Mouse (Mus musculus) frontal cortex, adult 2 months (tissue): ENCODE data around the gene Olfr633. TPM values are rescaled to one million over a fixed set of nuclear protein-coding genes. Genes with fewer than 3 reads are reported as not detected.
"Not testable (repeated sequence)": the region's sequence is repeated elsewhere in the genome, so short reads cannot be mapped to it uniquely, and the experiment has no call there.

ENCODE experiments used
- DNase-seq, 2 experiments: peaks; one replicate each; pipeline ENCODE4 v3.0.0; 2022; ENCODE audit warnings: low spot score in 1 of 2; ENCODE audit errors: extremely low spot score in 1 of 2
- polyA plus RNA-seq: library from polyadenylated mRNA; depleted of rRNA; stranded (reverse); fragments of >200 nt; gene quantifications from 2 replicates; pipeline ENCODE4 v1.2.3, GENCODE M21; 2012; rRNA removed

The Olfr633 gene
- not detected in 2 replicates for polyA plus RNA-seq

DNA sequence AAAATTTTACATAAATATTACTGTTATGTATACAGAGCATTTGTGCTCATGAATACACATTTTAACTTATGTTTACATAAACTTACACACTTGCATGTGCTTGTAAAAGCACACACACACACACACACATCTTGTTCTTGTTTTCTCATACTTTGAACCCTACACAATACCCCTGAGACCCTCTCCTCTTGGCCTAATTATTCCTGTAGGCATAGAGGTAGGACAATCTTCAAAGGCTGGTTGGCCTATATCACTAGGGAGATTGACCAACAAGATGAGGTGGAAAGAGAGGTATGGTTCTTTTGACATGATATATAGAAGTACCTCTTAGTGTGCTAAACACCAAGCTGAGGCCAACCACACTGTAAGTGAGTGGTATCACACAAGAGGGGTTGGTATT, at the start of gene Olfr633:
Gene Olfr633 (plus strand): TSS at position 301 of the 400 bp plus-strand sequence.
- no peak for DNase-seq

DNA sequence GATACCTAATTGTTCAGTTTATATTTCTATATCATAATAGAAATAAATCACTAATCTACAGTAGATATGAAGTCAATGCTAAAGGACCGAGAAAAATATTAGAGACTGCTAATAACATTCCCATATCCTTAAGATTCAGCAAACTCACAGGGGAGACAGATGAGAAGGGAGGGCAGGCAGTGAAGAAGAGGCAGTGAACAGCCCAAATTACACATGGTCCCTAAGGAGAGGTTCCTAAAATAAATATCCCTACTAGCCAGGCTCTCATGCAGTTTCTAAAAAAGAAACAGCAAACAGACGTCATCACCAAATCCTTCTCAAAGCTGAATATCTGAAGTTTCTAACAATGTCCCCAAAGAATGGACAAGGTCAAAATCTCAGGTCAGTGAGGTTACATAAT, 41.0 kb upstream of the Olfr633 start, which contains the start of gene Olfr65:
Gene Olfr65 (plus strand): TSS at position 301 of the 400 bp plus-strand sequence.
- DNase-seq = no peak

DNA sequence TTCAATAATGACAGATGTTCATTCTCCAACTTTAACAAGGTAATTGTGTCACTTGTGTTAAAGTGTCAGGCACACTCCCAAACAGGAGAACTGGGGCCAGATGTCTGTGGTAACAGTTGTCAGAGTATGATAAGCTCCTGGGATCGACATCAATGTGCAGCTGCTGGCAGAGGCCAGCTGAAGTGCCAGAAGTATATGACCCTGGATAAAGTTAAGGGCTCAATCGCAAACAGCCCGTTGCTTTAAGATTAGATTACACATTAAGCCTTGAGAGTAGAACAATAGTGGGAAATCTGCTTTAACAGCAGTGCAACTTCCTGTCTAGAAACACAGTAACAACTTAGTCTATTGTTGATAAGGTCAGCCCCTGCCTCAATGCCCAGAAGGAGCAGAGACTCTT, 34.2 kb upstream of the Olfr633 start:
- DNase-seq = no peak

DNA sequence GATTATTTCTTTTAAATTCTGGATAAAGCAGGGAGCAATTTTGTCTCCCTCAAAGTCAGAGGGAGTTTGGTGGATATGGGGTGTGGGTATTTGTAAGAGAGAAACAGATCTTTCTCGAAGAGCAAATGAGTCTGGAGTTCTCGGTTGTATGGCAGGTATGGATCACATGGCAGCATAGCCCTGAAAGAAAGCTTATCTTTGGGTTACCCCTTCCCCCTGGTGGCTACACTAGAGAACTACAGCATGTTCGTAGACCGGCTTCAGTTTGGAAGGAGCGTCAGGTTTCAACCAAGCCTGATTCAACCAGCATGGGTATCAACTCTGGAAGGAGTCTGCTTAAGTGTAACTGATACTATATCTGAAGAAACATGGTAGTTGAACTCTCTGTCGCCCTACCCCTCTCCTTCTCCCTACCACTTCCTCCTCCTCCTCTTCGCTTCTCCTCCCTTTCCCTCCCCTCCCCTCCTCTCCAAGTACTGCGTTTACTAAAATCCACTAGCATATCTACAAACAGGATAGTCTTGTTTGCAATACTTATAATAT, 31.2 kb upstream of the Olfr633 start:
- no peak for DNase-seq

DNA sequence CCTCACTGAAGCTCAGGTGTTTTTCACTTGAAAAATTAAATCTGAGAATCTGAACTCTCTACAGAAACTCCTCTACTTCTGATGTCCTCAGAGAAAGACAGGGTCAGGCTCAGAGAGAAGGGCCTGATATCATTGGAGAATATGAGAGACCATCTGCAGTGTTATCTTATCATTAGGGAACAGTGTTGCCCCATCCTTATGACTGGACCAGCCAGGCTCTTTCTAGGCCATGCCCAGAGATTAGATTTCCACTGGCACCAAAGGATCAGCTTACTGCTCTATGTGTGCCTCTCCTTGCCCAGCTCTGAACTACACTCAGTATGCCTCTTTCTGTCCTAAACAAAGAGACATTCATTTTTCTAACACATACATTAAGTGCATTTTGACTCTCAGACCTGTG, 28.9 kb upstream of the Olfr633 start:
- no peak for DNase-seq

DNA sequence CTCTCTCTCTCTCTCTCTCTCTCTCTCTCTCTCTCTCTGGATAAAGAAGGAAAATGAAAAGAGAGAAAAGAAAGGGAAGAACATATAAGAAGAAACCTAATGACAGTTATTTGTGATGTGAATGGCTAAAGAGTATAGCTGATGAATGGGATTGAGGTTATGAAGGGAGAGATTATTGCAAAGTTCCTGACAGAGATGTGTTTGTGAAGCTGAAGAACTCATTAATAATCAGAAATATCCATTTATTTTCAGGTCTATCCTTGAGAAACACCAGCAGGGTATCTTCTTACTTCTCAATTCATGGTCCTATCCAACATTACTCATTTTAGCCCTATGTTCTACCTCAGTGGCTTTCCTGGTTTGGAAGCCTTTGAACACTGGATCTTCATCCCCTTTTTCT, 15.7 kb upstream of the Olfr633 start, which contains the start of gene Olfr631:
Gene Olfr631 (plus strand): TSS at position 301 of the 400 bp plus-strand sequence.
- no peak for DNase-seq

DNA sequence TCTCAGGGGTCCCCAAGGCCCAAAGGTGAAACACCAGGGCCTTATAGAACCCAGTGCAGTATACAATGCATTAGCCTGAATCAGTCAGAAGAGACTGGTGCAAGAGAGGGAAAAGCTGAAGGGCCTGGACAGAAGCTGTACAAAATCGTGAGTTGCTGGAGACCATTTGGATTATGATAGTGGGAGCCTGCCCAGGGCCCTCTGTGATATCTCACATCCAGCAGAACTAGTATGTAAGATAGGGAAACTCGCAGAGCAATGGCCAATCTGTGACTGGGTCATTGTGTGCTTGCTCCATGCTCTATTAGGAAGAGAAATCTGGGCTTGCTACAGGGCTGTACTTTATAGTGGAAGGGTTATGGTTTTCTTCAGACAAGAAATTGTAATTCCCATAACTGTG, 10.0 kb upstream of the Olfr633 start, which contains the start of gene Olfr632:
Gene Olfr632 (plus strand): TSS at position 84 of the 400 bp plus-strand sequence.
- DNase-seq = no peak

DNA sequence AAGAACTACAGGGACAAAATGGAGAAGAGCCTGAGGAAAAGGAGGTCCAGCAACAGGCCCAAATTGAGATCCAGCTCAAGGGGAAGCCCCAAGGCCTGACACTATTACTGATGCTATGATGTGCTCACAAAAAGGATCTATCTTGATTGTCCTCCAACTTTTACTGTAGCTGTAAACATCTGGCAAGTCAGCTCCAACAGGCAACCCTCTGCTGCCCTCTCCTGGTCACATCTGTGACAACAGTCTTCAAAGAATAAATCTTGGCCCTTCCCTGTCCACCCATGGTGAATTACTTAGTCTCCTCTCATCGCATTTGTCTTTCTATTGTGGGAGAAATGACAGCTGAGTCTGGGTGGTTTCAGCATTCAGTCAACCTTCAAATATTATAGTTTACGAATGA, 1.5 kb upstream of the Olfr633 start:
- peak in 1 of 2 experiments; percentile 42 for DNase-seq

DNA sequence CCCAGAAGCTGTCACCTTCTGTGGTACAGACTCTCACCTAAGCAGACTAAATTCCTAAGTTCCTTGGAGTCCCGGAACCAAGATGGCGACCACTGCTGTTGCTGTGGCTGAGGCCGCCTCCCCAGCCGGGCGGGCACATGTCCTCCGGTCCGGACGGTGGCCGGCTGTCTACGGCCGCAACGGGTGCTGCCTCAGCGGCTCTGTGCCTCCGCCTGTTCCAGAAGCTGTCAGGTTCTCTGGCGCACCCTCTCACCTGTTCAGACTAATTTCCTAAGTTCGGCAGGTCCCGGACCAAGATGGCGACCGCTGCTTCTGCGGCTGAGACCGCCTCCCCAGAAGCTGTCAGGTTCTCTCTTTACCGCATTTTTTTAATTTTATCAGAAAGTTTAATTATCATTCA, 22.6 kb downstream of the Olfr633 start:
- not testable (repeated sequence) for DNase-seq

DNA sequence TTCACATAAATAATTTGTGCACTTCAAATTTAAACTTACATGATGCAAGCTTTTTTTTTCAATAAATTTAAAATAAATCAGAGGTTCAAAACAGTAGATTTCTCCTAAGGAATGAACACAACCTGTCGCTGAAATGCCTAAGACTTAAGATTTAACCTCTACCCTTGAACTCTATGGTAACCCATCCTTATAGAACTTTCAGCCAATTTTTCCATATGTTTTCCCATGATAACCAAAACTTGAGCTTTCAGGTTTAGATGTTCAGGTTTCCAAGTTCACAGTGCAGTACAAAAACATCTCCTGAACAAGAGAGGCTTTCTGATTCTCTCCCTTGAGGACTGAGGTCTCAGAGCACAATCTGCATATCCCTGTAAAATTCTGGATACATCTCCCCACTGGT, 26.6 kb downstream of the Olfr633 start, which contains the start of gene Olfr635:
Gene Olfr635 (plus strand): TSS at position 301 of the 400 bp plus-strand sequence.
- no peak for DNase-seq

DNA sequence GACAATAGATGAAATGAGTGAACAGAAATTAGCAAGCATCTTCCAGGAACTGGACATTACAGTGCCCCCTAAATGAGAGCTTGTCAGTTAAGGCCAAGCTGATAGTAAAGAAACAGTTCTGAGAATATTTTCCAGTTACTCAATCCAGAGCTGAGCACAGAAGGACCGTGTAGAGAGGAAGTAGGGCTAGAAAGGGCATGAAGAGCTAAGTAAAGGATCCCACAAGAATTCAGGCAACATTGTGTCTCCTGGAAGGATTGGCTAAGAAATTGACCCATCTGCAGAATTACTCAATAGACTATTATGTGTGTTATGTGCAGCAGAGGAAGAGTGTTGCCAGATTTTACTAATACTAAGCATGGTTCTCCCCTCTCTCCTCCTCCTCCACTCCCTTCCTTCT, 27.5 kb downstream of the Olfr633 start:
- DNase-seq = no peak

DNA sequence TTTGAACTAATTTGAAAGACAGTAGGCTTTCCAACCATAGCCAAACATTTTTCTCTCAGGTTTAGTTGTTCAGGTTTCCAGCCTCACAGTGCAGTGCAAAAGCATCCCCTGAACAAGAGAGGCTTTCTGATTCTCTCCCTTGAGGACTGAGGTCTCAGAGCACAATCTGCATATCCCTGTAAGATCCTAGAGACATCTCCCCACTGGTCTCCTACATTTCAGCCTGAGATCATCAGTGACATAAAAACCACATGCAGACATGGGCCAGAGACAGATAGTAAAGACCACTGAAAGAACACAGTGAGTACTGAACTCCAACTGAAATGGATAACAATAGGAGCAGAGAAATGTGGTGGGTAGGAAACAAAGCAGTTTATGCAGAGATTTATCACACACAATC, 54.2 kb downstream of the Olfr633 start, which contains the start of gene Olfr638:
Gene Olfr638 (plus strand): TSS at position 301 of the 400 bp plus-strand sequence.
- no peak for DNase-seq

Other genes starting within 250 kb of the Olfr633 start
- gene Olfr243, start 229.8 kb upstream of the Olfr633 start, polyA plus RNA-seq = not detected in 2 replicates
- gene Olfr628, start 214.1 kb upstream of the Olfr633 start, polyA plus RNA-seq = not detected in 2 replicates
- not detected in 2 replicates for gene Olfr629, start 199.5 kb upstream of the Olfr633 start, polyA plus RNA-seq
- gene Olfr630, start 187.1 kb upstream of the Olfr633 start, polyA plus RNA-seq = not detected in 2 replicates
- gene Olfr69, start 172.8 kb upstream of the Olfr633 start, polyA plus RNA-seq = not detected in 2 replicates
- not detected in 2 replicates for gene Olfr68, start 164.7 kb upstream of the Olfr633 start, polyA plus RNA-seq
- gene Olfr67, start 152.6 kb upstream of the Olfr633 start, polyA plus RNA-seq = not detected in 2 replicates
- 66.4 and 91.1 TPM in 2 replicates for gene Hbb-bt, start 130.4 kb upstream of the Olfr633 start, polyA plus RNA-seq
- 468 and 610 TPM in 2 replicates for gene Hbb-bs, start 116.3 kb upstream of the Olfr633 start, polyA plus RNA-seq
- gene Hbb-bh2, start 103.9 kb upstream of the Olfr633 start, polyA plus RNA-seq = not detected in 2 replicates
- gene Hbb-bh1, start 101.3 kb upstream of the Olfr633 start, polyA plus RNA-seq = 2.1 and 9.1 TPM in 2 replicates
- gene Hbb-y, start 91.2 kb upstream of the Olfr633 start, polyA plus RNA-seq = 20.5 and 59.2 TPM in 2 replicates
- gene Olfr66, start 58.2 kb upstream of the Olfr633 start, polyA plus RNA-seq = not detected in 2 replicates
- gene Olfr64, start 50.0 kb upstream of the Olfr633 start, polyA plus RNA-seq = not detected in 2 replicates
- gene Olfr65, start 41.0 kb upstream of the Olfr633 start, polyA plus RNA-seq = not detected in 2 replicates
- gene Olfr631, start 15.6 kb upstream of the Olfr633 start, polyA plus RNA-seq = not detected in 2 replicates
- not detected in 2 replicates for gene Olfr632, start 10.1 kb upstream of the Olfr633 start, polyA plus RNA-seq
- not detected in 2 replicates for gene Olfr635, start 26.7 kb downstream of the Olfr633 start, polyA plus RNA-seq
- not detected in 2 replicates for gene Olfr638, start 54.3 kb downstream of the Olfr633 start, polyA plus RNA-seq
- gene Olfr639, start 72.9 kb downstream of the Olfr633 start, polyA plus RNA-seq = not detected in 2 replicates
- gene Olfr640, start 81.1 kb downstream of the Olfr633 start, polyA plus RNA-seq = 0.11 TPM in 1 of 2 replicates, not detected in the other
- gene Olfr641, start 91.0 kb downstream of the Olfr633 start, polyA plus RNA-seq = not detected in 2 replicates
- not detected in 2 replicates for gene Olfr642, start 108.2 kb downstream of the Olfr633 start, polyA plus RNA-seq
- gene 4930516K23Rik, start 117.0 kb downstream of the Olfr633 start, polyA plus RNA-seq = not detected in 2 replicates
- gene Olfr644, start 127.4 kb downstream of the Olfr633 start, polyA plus RNA-seq = 0.02 TPM in 1 of 2 replicates, not detected in the other
- gene Olfr645, start 141.0 kb downstream of the Olfr633 start, polyA plus RNA-seq = not detected in 2 replicates
- gene Olfr646, start 160.4 kb downstream of the Olfr633 start, polyA plus RNA-seq = not detected in 2 replicates
- not detected in 2 replicates for gene Ubqln5, start 185.4 kb downstream of the Olfr633 start, polyA plus RNA-seq
- gene Olfr643, start 193.0 kb downstream of the Olfr633 start, polyA plus RNA-seq = not detected in 2 replicates
- not detected in 2 replicates for gene Ubqln3, start 198.8 kb downstream of the Olfr633 start, polyA plus RNA-seq
- not detected in 2 replicates for gene Ubqlnl, start 206.1 kb downstream of the Olfr633 start, polyA plus RNA-seq
- 0.06 and 0.82 TPM in 2 replicates for gene Olfm5, start 220.4 kb downstream of the Olfr633 start, polyA plus RNA-seq
- gene Olfr648, start 239.0 kb downstream of the Olfr633 start, polyA plus RNA-seq = 0.08 and 0.16 TPM in 2 replicates